Mouse (Mus musculus): ENCODE results near the gene Gm38394. TPM values are rescaled to one million over a fixed set of nuclear protein-coding genes. Genes with fewer than 3 reads are reported as not detected.
"Not testable (repeated sequence)": the region's sequence is repeated elsewhere in the genome, so short reads cannot be mapped to it uniquely, and the experiment has no call there.

Gm38394 gene
- polyA plus RNA-seq (2015; fragmentation: Nextera tagmentation; extraction: Ambion mirVana) = 5.4 TPM in 2 replicates

GRCm38 (mm10) chr1:133661203-133661933 is at the start of gene Gm38394:
TSS of gene Gm38394 (minus strand) at chr1:133661318.
- Histone ChIP-seq H3K27me3 (ENCODE audit: control insufficient read depth, insufficient read depth, low read depth, low read length) (no peaks in the 10 kb centered on the region), H3K4me1 (replicated peaks; ENCODE audit: control insufficient read depth, insufficient read depth, low read length) (peaks cover 32% of the 10 kb centered on the region), H3K27ac (ENCODE audit: low read length) (peak within 1 kb of the TSS; percentile 96), H3K9ac (ENCODE audit: low read length) (peak within 1 kb of the TSS; percentile 90), H3K4me3 (ENCODE audit: low read length) (peak within 1 kb of the TSS; percentile 64), H3K36me3 (ENCODE audit: control insufficient read depth, insufficient read depth, low read length) (peaks cover 15% of the 10 kb centered on the region), H3K9me3 (ENCODE audit: control insufficient read depth, low read length) (no peaks in the 10 kb centered on the region), H3K4me2 (ENCODE audit: low read depth, low read length) (peak within 1 kb of the TSS; percentile 64)
- ATAC-seq (ENCODE audit: low read depth) = peak; percentile 99
- 2% methylated on average over 26 of the region's 26 CpGs for WGBS

GRCm38 (mm10) chr1:133710895-133711294 is 49.8 kb upstream of the Gm38394 start:
- no peak overlapping the region for H3K9ac ChIP-seq (ENCODE audit: low read length)
- ATAC-seq (ENCODE audit: low read depth) = no peak
- H3K9me3 ChIP-seq (ENCODE audit: control insufficient read depth, low read length) = no peaks in the 10 kb centered on the region
- H3K27ac ChIP-seq (ENCODE audit: low read length) = no peak overlapping the region
- no peaks in the 10 kb centered on the region for H3K27me3 ChIP-seq (ENCODE audit: control insufficient read depth, insufficient read depth, low read depth, low read length)
- peaks cover 9% of the 10 kb centered on the region; the same call in 1 of the 2 replicates for H3K4me1 ChIP-seq (replicated peaks; ENCODE audit: control insufficient read depth, insufficient read depth, low read length)
- peaks cover 2% of the 10 kb centered on the region; the same call in 1 of the 2 replicates for H3K36me3 ChIP-seq (ENCODE audit: control insufficient read depth, insufficient read depth, low read length)
- no peak overlapping the region for H3K4me2 ChIP-seq (ENCODE audit: low read depth, low read length)
- WGBS = 59% methylated on average over 6 of the region's 6 CpGs
- no peak overlapping the region for H3K4me3 ChIP-seq (ENCODE audit: low read length)

GRCm38 (mm10) chr1:133709292-133709691 is 48.2 kb upstream of the Gm38394 start:
- WGBS = 51% methylated on average over 3 of the region's 3 CpGs
- H3K4me3 ChIP-seq (ENCODE audit: low read length) = no peak overlapping the region
- no peak overlapping the region for H3K9ac ChIP-seq (ENCODE audit: low read length)
- no peaks in the 10 kb centered on the region for H3K27me3 ChIP-seq (ENCODE audit: control insufficient read depth, insufficient read depth, low read depth, low read length)
- H3K4me2 ChIP-seq (ENCODE audit: low read depth, low read length) = no peak overlapping the region
- H3K4me1 ChIP-seq (replicated peaks; ENCODE audit: control insufficient read depth, insufficient read depth, low read length) = peaks cover 9% of the 10 kb centered on the region; the same call in 1 of the 2 replicates
- no peaks in the 10 kb centered on the region for H3K9me3 ChIP-seq (ENCODE audit: control insufficient read depth, low read length)
- peaks cover 2% of the 10 kb centered on the region; the same call in 1 of the 2 replicates for H3K36me3 ChIP-seq (ENCODE audit: control insufficient read depth, insufficient read depth, low read length)
- ATAC-seq (ENCODE audit: low read depth) = no peak
- H3K27ac ChIP-seq (ENCODE audit: low read length) = no peak overlapping the region

GRCm38 (mm10) chr1:133701824-133702223 is 40.7 kb upstream of the Gm38394 start:
- H3K9ac ChIP-seq (ENCODE audit: low read length); H3K27ac ChIP-seq (ENCODE audit: low read length); H3K36me3 ChIP-seq (ENCODE audit: control insufficient read depth, insufficient read depth, low read length); H3K4me2 ChIP-seq (ENCODE audit: low read depth, low read length); H3K4me3 ChIP-seq (ENCODE audit: low read length); H3K4me1 ChIP-seq (replicated peaks; ENCODE audit: control insufficient read depth, insufficient read depth, low read length); H3K27me3 ChIP-seq (ENCODE audit: control insufficient read depth, insufficient read depth, low read depth, low read length); ATAC-seq (ENCODE audit: low read depth); H3K9me3 ChIP-seq (ENCODE audit: control insufficient read depth, low read length): not testable (repeated sequence)
- WGBS = 25% methylated on average over 1 of the region's 2 CpGs

- H3K4me2 ChIP-seq (ENCODE audit: low read depth, low read length) = no peak overlapping the region
- no peaks in the 10 kb centered on the region for H3K27me3 ChIP-seq (ENCODE audit: control insufficient read depth, insufficient read depth, low read depth, low read length)
- H3K27ac ChIP-seq (ENCODE audit: low read length) = no peak overlapping the region
- 93% methylated on average over 12 of the region's 12 CpGs for WGBS
- ATAC-seq (ENCODE audit: low read depth) = no peak
- no peak overlapping the region for H3K9ac ChIP-seq (ENCODE audit: low read length)
- H3K4me3 ChIP-seq (ENCODE audit: low read length) = no peak overlapping the region
- no peaks in the 10 kb centered on the region for H3K36me3 ChIP-seq (ENCODE audit: control insufficient read depth, insufficient read depth, low read length)
- peaks cover 31% of the 10 kb centered on the region for H3K4me1 ChIP-seq (replicated peaks; ENCODE audit: control insufficient read depth, insufficient read depth, low read length)
- no peaks in the 10 kb centered on the region for H3K9me3 ChIP-seq (ENCODE audit: control insufficient read depth, low read length)
Observed at GRCm38 (mm10) chr1:133697935-133698620, 37.0 kb upstream of the Gm38394 start.

GRCm38 (mm10) chr1:133695901-133696300 is 34.8 kb upstream of the Gm38394 start:
- ATAC-seq (ENCODE audit: low read depth) = peak; percentile 81
- WGBS = 13% methylated on average over 7 of the region's 7 CpGs
- H3K4me2 ChIP-seq (ENCODE audit: low read depth, low read length) = peak overlapping the region; percentile 38

GRCm38 (mm10) chr1:133694876-133695275 is 33.8 kb upstream of the Gm38394 start:
- no peak overlapping the region for H3K4me2 ChIP-seq (ENCODE audit: low read depth, low read length)
- no peak overlapping the region for H3K9ac ChIP-seq (ENCODE audit: low read length)
- H3K9me3 ChIP-seq (ENCODE audit: control insufficient read depth, low read length) = no peaks in the 10 kb centered on the region
- H3K27me3 ChIP-seq (ENCODE audit: control insufficient read depth, insufficient read depth, low read depth, low read length) = no peaks in the 10 kb centered on the region
- H3K4me3 ChIP-seq (ENCODE audit: low read length) = no peak overlapping the region
- peak; percentile 8; the same call in 1 of the 2 replicates for ATAC-seq (ENCODE audit: low read depth)
- H3K36me3 ChIP-seq (ENCODE audit: control insufficient read depth, insufficient read depth, low read length) = no peaks in the 10 kb centered on the region
- peak overlapping the region; percentile 96 for H3K27ac ChIP-seq (ENCODE audit: low read length)
- peaks cover 31% of the 10 kb centered on the region for H3K4me1 ChIP-seq (replicated peaks; ENCODE audit: control insufficient read depth, insufficient read depth, low read length)
- 81% methylated on average over 1 of the region's 1 CpGs for WGBS

More at GRCm38 (mm10) chr1:133695901-133696300, 34.8 kb upstream of the Gm38394 start:
- Histone ChIP-seq H3K9me3 (ENCODE audit: control insufficient read depth, low read length) (no peaks in the 10 kb centered on the region), H3K27me3 (ENCODE audit: control insufficient read depth, insufficient read depth, low read depth, low read length) (no peaks in the 10 kb centered on the region), H3K27ac (ENCODE audit: low read length) (peak overlapping the region; percentile 96), H3K4me3 (ENCODE audit: low read length) (no peak overlapping the region), H3K36me3 (ENCODE audit: control insufficient read depth, insufficient read depth, low read length) (no peaks in the 10 kb centered on the region), H3K4me1 (replicated peaks; ENCODE audit: control insufficient read depth, insufficient read depth, low read length) (peaks cover 31% of the 10 kb centered on the region), H3K9ac (ENCODE audit: low read length) (no peak overlapping the region)

- H3K4me2 ChIP-seq (ENCODE audit: low read depth, low read length) = no peak overlapping the region
- H3K9ac ChIP-seq (ENCODE audit: low read length) = no peak overlapping the region
- peaks cover 31% of the 10 kb centered on the region for H3K4me1 ChIP-seq (replicated peaks; ENCODE audit: control insufficient read depth, insufficient read depth, low read length)
- WGBS = 17% methylated on average over 1 of the region's 1 CpGs
- H3K27ac ChIP-seq (ENCODE audit: low read length) = peak overlapping the region; percentile 96
- ATAC-seq (ENCODE audit: low read depth) = peak; percentile 35; the same call in 1 of the 2 replicates
- no peaks in the 10 kb centered on the region for H3K27me3 ChIP-seq (ENCODE audit: control insufficient read depth, insufficient read depth, low read depth, low read length)
- no peaks in the 10 kb centered on the region for H3K36me3 ChIP-seq (ENCODE audit: control insufficient read depth, insufficient read depth, low read length)
- H3K4me3 ChIP-seq (ENCODE audit: low read length) = no peak overlapping the region
- no peaks in the 10 kb centered on the region for H3K9me3 ChIP-seq (ENCODE audit: control insufficient read depth, low read length)
Observed at GRCm38 (mm10) chr1:133694301-133694700, 33.2 kb upstream of the Gm38394 start.

- no peak overlapping the region for H3K9ac ChIP-seq (ENCODE audit: low read length)
Observed at GRCm38 (mm10) chr1:133693536-133694114, 32.5 kb upstream of the Gm38394 start.

More at GRCm38 (mm10) chr1:133693536-133694114, 32.5 kb upstream of the Gm38394 start:
- no peak overlapping the region for H3K4me2 ChIP-seq (ENCODE audit: low read depth, low read length)
- 56% methylated on average over 11 of the region's 11 CpGs for WGBS
- no peaks in the 10 kb centered on the region for H3K36me3 ChIP-seq (ENCODE audit: control insufficient read depth, insufficient read depth, low read length)
- ATAC-seq (ENCODE audit: low read depth) = no peak
- no peak overlapping the region for H3K4me3 ChIP-seq (ENCODE audit: low read length)
- no peaks in the 10 kb centered on the region for H3K27me3 ChIP-seq (ENCODE audit: control insufficient read depth, insufficient read depth, low read depth, low read length)
- no peaks in the 10 kb centered on the region for H3K9me3 ChIP-seq (ENCODE audit: control insufficient read depth, low read length)
- peak overlapping the region; percentile 58 for H3K27ac ChIP-seq (ENCODE audit: low read length)
- H3K4me1 ChIP-seq (replicated peaks; ENCODE audit: control insufficient read depth, insufficient read depth, low read length) = peaks cover 31% of the 10 kb centered on the region
